Mouse (Mus musculus): Measurements from ENCODE around the gene Tvp23b. TPM values are rescaled to one million over a fixed set of nuclear protein-coding genes. Genes with fewer than 3 reads are reported as not detected.

The Tvp23b gene
- polyA plus RNA-seq, 1 experiment from 2014 or later = 76.7 TPM

GRCm38 (mm10) chr11:62869201-62869600, 10.1 kb upstream of the Tvp23b start:
- no peaks in the 10 kb centered on the region for H3K27me3 ChIP-seq (replicated peaks)
- no peak for ATAC-seq (ENCODE audit: insufficient read depth, low FRiP score, low read depth)
- no peak overlapping the region for H3K9ac ChIP-seq
- H3K36me3 ChIP-seq = no peaks in the 10 kb centered on the region
- no peaks in the 10 kb centered on the region for H3K4me1 ChIP-seq
- no peak overlapping the region for H3K4me3 ChIP-seq (replicated peaks)
- no peak overlapping the region for H3K27ac ChIP-seq
- 70% methylated on average over 5 of the region's 5 CpGs for WGBS
- no peaks in the 10 kb centered on the region for H3K9me3 ChIP-seq
- no peak overlapping the region for H3K4me2 ChIP-seq

GRCm38 (mm10) chr11:62869715-62870371, 9.4 kb upstream of the Tvp23b start:
- Histone ChIP-seq H3K4me2 (no peak overlapping the region), H3K27ac (no peak overlapping the region), H3K27me3 (replicated peaks) (no peaks in the 10 kb centered on the region), H3K36me3 (no peaks in the 10 kb centered on the region), H3K4me3 (replicated peaks) (no peak overlapping the region), H3K9ac (no peak overlapping the region), H3K9me3 (no peaks in the 10 kb centered on the region), H3K4me1 (no peaks in the 10 kb centered on the region)
- WGBS = 71% methylated on average over 8 of the region's 8 CpGs
- ATAC-seq (ENCODE audit: insufficient read depth, low FRiP score, low read depth) = no peak

GRCm38 (mm10) chr11:62873479-62873878, 5.8 kb upstream of the Tvp23b start:
- Histone ChIP-seq H3K4me3 (replicated peaks) (no peak overlapping the region), H3K4me1 (no peaks in the 10 kb centered on the region), H3K9me3 (no peaks in the 10 kb centered on the region), H3K36me3 (no peaks in the 10 kb centered on the region), H3K27me3 (replicated peaks) (no peaks in the 10 kb centered on the region), H3K4me2 (no peak overlapping the region), H3K27ac (no peak overlapping the region), H3K9ac (no peak overlapping the region)
- no peak for ATAC-seq (ENCODE audit: insufficient read depth, low FRiP score, low read depth)
- 74% methylated on average over 9 of the region's 9 CpGs for WGBS

- WGBS = 81% methylated on average over 1 of the region's 1 CpGs
- no peak overlapping the region for H3K27ac ChIP-seq
- no peak for ATAC-seq (ENCODE audit: insufficient read depth, low FRiP score, low read depth)
These were observed 3.6 kb upstream of the Tvp23b start for GRCm38 (mm10) chr11:62875696-62876095.

GRCm38 (mm10) chr11:62876445-62876844, 2.8 kb upstream of the Tvp23b start:
- H3K9ac ChIP-seq = no peak overlapping the region
- no peaks in the 10 kb centered on the region for H3K9me3 ChIP-seq
- H3K27ac ChIP-seq = no peak overlapping the region
- no peaks in the 10 kb centered on the region for H3K4me1 ChIP-seq
- H3K27me3 ChIP-seq (replicated peaks) = no peaks in the 10 kb centered on the region
- H3K36me3 ChIP-seq = no peaks in the 10 kb centered on the region
- H3K4me3 ChIP-seq (replicated peaks) = no peak overlapping the region
- ATAC-seq (ENCODE audit: insufficient read depth, low FRiP score, low read depth) = no peak
- H3K4me2 ChIP-seq = no peak overlapping the region
- WGBS = 81% methylated on average over 4 of the region's 4 CpGs

More at GRCm38 (mm10) chr11:62875696-62876095, 3.6 kb upstream of the Tvp23b start:
- Histone ChIP-seq H3K9ac (no peak overlapping the region), H3K36me3 (no peaks in the 10 kb centered on the region), H3K4me2 (no peak overlapping the region), H3K4me1 (no peaks in the 10 kb centered on the region), H3K27me3 (replicated peaks) (no peaks in the 10 kb centered on the region), H3K9me3 (no peaks in the 10 kb centered on the region), H3K4me3 (replicated peaks) (no peak overlapping the region)

- no peak for ATAC-seq (ENCODE audit: insufficient read depth, low FRiP score, low read depth)
- 66% methylated on average over 1 of the region's 1 CpGs for WGBS
- Histone ChIP-seq H3K9ac (no peak overlapping the region), H3K4me3 (replicated peaks) (no peak overlapping the region), H3K9me3 (no peaks in the 10 kb centered on the region), H3K4me2 (no peak overlapping the region), H3K27me3 (replicated peaks) (no peaks in the 10 kb centered on the region), H3K4me1 (no peaks in the 10 kb centered on the region), H3K36me3 (no peaks in the 10 kb centered on the region; the same call in 1 of the 2 replicates), H3K27ac (no peak overlapping the region)
These were observed 1.9 kb upstream of the Tvp23b start for GRCm38 (mm10) chr11:62877391-62877790.

- no peak overlapping the region; the same call in 1 of the 2 replicates for H3K27ac ChIP-seq
- H3K9me3 ChIP-seq = no peaks in the 10 kb centered on the region
- no peak overlapping the region for H3K9ac ChIP-seq
- no peaks in the 10 kb centered on the region for H3K27me3 ChIP-seq (replicated peaks)
- peak overlapping the region; percentile 74 for H3K4me2 ChIP-seq
- H3K36me3 ChIP-seq = no peaks in the 10 kb centered on the region; the same call in 1 of the 2 replicates
- 20% methylated on average over 9 of the region's 9 CpGs for WGBS
- no peaks in the 10 kb centered on the region for H3K4me1 ChIP-seq
- peak overlapping the region; percentile 76 for H3K4me3 ChIP-seq (replicated peaks)
- no peak for ATAC-seq (ENCODE audit: insufficient read depth, low FRiP score, low read depth)
These were observed 527 bp upstream of the Tvp23b start for GRCm38 (mm10) chr11:62878728-62879127.

GRCm38 (mm10) chr11:62883407-62883806, 4.2 kb downstream of the Tvp23b start:
- H3K4me2 ChIP-seq = no peak overlapping the region
- H3K4me3 ChIP-seq (replicated peaks) = no peak overlapping the region
- H3K27me3 ChIP-seq (replicated peaks) = no peaks in the 10 kb centered on the region
- no peak overlapping the region for H3K27ac ChIP-seq
- no peak for ATAC-seq (ENCODE audit: insufficient read depth, low FRiP score, low read depth)
- no peaks in the 10 kb centered on the region for H3K9me3 ChIP-seq
- no peaks in the 10 kb centered on the region for H3K4me1 ChIP-seq
- no peak overlapping the region for H3K9ac ChIP-seq
- WGBS = 81% methylated on average over 8 of the region's 8 CpGs
- peaks cover 3% of the 10 kb centered on the region; the same call in 1 of the 2 replicates for H3K36me3 ChIP-seq

GRCm38 (mm10) chr11:62885323-62885722, 6.1 kb downstream of the Tvp23b start:
- no peak for ATAC-seq (ENCODE audit: insufficient read depth, low FRiP score, low read depth)
- Histone ChIP-seq H3K4me2 (no peak overlapping the region), H3K27me3 (replicated peaks) (no peaks in the 10 kb centered on the region), H3K9ac (no peak overlapping the region), H3K36me3 (peaks cover 3% of the 10 kb centered on the region; the same call in 1 of the 2 replicates), H3K4me3 (replicated peaks) (no peak overlapping the region), H3K9me3 (no peaks in the 10 kb centered on the region), H3K27ac (no peak overlapping the region), H3K4me1 (no peaks in the 10 kb centered on the region)
- 68% methylated on average over 5 of the region's 5 CpGs for WGBS

- peaks cover 9% of the 10 kb centered on the region; the same call in 1 of the 2 replicates for H3K36me3 ChIP-seq
- H3K4me1 ChIP-seq = no peaks in the 10 kb centered on the region
- H3K4me2 ChIP-seq = no peak overlapping the region
- no peak overlapping the region for H3K27ac ChIP-seq
- H3K4me3 ChIP-seq (replicated peaks) = no peak overlapping the region
- whole genome bisulfite sequencing = 93% methylated on average over 4 of the region's 4 CpGs
- no peak overlapping the region for H3K9ac ChIP-seq
- H3K9me3 ChIP-seq = no peaks in the 10 kb centered on the region
- no peaks in the 10 kb centered on the region for H3K27me3 ChIP-seq (replicated peaks)
- ATAC-seq (ENCODE audit: insufficient read depth, low FRiP score, low read depth) = no peak
These were observed 11.5 kb downstream of the Tvp23b start for GRCm38 (mm10) chr11:62890796-62891195.

GRCm38 (mm10) chr11:62891763-62892162, 12.5 kb downstream of the Tvp23b start:
- Histone ChIP-seq H3K27me3 (replicated peaks) (no peaks in the 10 kb centered on the region), H3K9ac (no peak overlapping the region), H3K9me3 (no peaks in the 10 kb centered on the region), H3K4me2 (no peak overlapping the region), H3K4me3 (replicated peaks) (no peak overlapping the region), H3K27ac (no peak overlapping the region), H3K4me1 (no peaks in the 10 kb centered on the region), H3K36me3 (peaks cover 9% of the 10 kb centered on the region; the same call in 1 of the 2 replicates)
- ATAC-seq (ENCODE audit: insufficient read depth, low FRiP score, low read depth) = no peak
- 87% methylated on average over 11 of the region's 11 CpGs for WGBS

GRCm38 (mm10) chr11:62901699-62902323, 22.6 kb downstream of the Tvp23b start:
- H3K9me3 ChIP-seq = no peaks in the 10 kb centered on the region
- no peaks in the 10 kb centered on the region for H3K27me3 ChIP-seq (replicated peaks)
- H3K9ac ChIP-seq = no peak overlapping the region
- ATAC-seq (ENCODE audit: insufficient read depth, low FRiP score, low read depth) = no peak
- 29% methylated on average over 12 of the region's 12 CpGs for WGBS
- no peak overlapping the region for H3K27ac ChIP-seq
- H3K4me1 ChIP-seq = no peaks in the 10 kb centered on the region
- H3K4me2 ChIP-seq = no peak overlapping the region
- no peak overlapping the region for H3K4me3 ChIP-seq (replicated peaks)
- no peaks in the 10 kb centered on the region for H3K36me3 ChIP-seq

Measured in stomach, embryonic 15.5 days (tissue).